Mouse (Mus musculus): Measurements from ENCODE around the gene Rin3.
A peak's percentile ranks its signal among the peaks of the same experiment; 100 is the strongest.

- TF ChIP-seq CTCF (IDR thresholded peaks at IDR 0.05; ENCODE audit: low read depth) (no peak), EP300 (IDR thresholded peaks at IDR 0.05; ENCODE audit: low read depth) (0 out of 2 replicates have a peak, but pooled peaks have one; percentile 30)
Measured at GRCm38 (mm10) chr12:102328090-102328489, 45.2 kb downstream of the Rin3 start.
